ENCODE assay signal across 9 mouse cellular contexts in the genomic region with DNA sequence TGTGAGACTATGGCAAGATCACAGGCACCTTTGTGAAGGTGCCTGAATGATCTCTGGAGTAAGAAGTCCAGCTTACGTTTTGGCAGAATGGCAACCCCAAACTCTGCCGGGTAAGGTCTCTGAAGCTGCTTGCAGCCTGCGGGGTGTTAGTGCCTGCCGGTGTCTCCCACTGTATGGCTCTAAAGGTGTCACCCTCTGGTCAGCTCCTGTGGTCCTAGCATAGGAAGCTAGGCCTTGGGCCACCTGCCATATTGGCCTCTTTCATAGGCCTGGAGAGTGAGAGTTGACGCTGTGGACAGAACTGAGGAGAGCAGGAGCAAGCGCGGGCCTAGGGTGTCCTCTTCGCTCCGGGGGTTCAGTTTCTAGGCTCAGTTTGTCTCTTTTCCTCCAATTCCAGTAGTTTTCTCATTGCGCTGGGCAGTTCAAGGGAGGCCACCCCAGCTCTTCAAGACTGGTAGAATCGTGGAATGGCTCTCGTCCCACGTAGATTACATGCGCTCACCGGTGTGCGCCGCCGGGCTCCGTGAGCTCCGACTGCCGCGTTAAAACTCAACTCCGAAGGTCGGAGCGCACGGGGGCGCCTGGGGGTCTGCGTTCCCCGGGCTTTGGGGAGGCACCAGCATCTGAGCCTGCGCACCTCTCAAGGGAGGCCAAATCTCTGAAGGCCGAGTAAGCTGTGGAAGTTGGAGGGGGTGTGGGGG. TPM values are rescaled to one million over a fixed set of nuclear protein-coding genes. Genes with fewer than 3 reads are reported as not detected.
DNase-seq lines count a peak whose midpoint lies in the region; ATAC-seq lines count a peak whose summit lies in the region.
"Had no signal": no experiment of that assay in that cellular context is flagged by ENCODE, and none has a peak within 500 bp of the region (broad histone marks: within the 10 kb centered on the region; RNA-seq: fewer than 3 reads in every experiment).

No protein-coding gene starts in this region.

- peak overlapping the region; percentile 66 for H3K4me3 ChIP-seq in heart, embryonic 16.5 days (ENCODE audit: low read length)
- peak overlapping the region; percentile 87 for H3K4me3 ChIP-seq in midbrain, embryonic 13.5 days (replicated peaks)

- H3K27me3 ChIP-seq in heart, embryonic 16.5 days (ENCODE audit: control insufficient read depth, insufficient read depth, low read length), result peaks cover 44% of the 10 kb centered on the region
- H3K27me3 ChIP-seq in midbrain, embryonic 13.5 days, result peaks cover 55% of the 10 kb centered on the region

- H3K27ac ChIP-seq in heart, embryonic 16.5 days (ENCODE audit: low read length), result peak overlapping the region; percentile 32; the same call in 1 of the 2 replicates
- H3K27ac ChIP-seq in midbrain, embryonic 13.5 days, result peak overlapping the region; percentile 95
- H3K27ac ChIP-seq: liver, embryonic 14.5 days had no signal

- no peak overlapping the region for H3K9ac ChIP-seq in heart, embryonic 16.5 days (ENCODE audit: low read length)
- H3K9ac ChIP-seq in midbrain, embryonic 13.5 days (replicated peaks), result peak overlapping the region; percentile 60
- H3K9ac ChIP-seq: liver, embryonic 14.5 days had no signal

- peak overlapping the region; percentile 83 for H3K4me2 ChIP-seq in heart, embryonic 16.5 days (ENCODE audit: low read depth, low read length)
- peak overlapping the region; percentile 83 for H3K4me2 ChIP-seq in midbrain, embryonic 13.5 days (replicated peaks)

- ATAC-seq in heart, embryonic 16.5 days (replicated peaks; ENCODE audit: extremely low read depth, insufficient read depth, low FRiP score), result no peak
- ATAC-seq in midbrain, embryonic 13.5 days, result no peak
- ATAC-seq in cerebellum, adult (ENCODE audit: insufficient number of reproducible peaks, low FRiP score, low TSS enrichment), result no peak

- 15% methylated on average over 31 of the region's 31 CpGs for WGBS in heart, embryonic 16.5 days
- 2% methylated on average over 31 of the region's 31 CpGs for WGBS in midbrain, embryonic 13.5 days

- peak; percentile 33 for DNase-seq in urinary bladder, adult 2 months (ENCODE audit: low spot score)
- DNase-seq in urinary bladder, postnatal 10 days (ENCODE audit: low spot score), result no peak
- DNase-seq in kidney, postnatal 4 days, result peak; percentile 57 to 72
- DNase-seq in cerebellum, postnatal 4 days (ENCODE audit: low spot score in 2 of 2), result no peak
- no peak for DNase-seq in testis, postnatal 14 days (ENCODE audit: low spot score)

- no peaks in the 10 kb centered on the region for H3K36me3 ChIP-seq in heart, embryonic 16.5 days (ENCODE audit: control insufficient read depth, insufficient read depth)
- H3K36me3 ChIP-seq in midbrain, embryonic 13.5 days, result peaks cover 5% of the 10 kb centered on the region; the same call in 1 of the 2 replicates

- H3K4me1 ChIP-seq in heart, embryonic 16.5 days (ENCODE audit: control insufficient read depth, insufficient read depth, low read length), result peaks cover 19% of the 10 kb centered on the region
- peaks cover 78% of the 10 kb centered on the region for H3K4me1 ChIP-seq in midbrain, embryonic 13.5 days (replicated peaks)

- no peaks in the 10 kb centered on the region for H3K9me3 ChIP-seq in heart, embryonic 16.5 days (replicated peaks; ENCODE audit: control insufficient read depth, low read length)
- no peaks in the 10 kb centered on the region for H3K9me3 ChIP-seq in midbrain, embryonic 13.5 days

RNA-seq across cellular contexts. Expression of a gene that starts 1.1 kb away (rescaled TPM):
- 14.3 and 26.0 TPM in 2 replicates for polyA plus RNA-seq in urinary bladder, adult 2 months (2012; rRNA removed)
- polyA plus RNA-seq in heart, embryonic 16.5 days (2015; fragmentation: Nextera tagmentation; extraction: Ambion mirVana), result 1.9 and 2.9 TPM in 2 replicates
- polyA plus RNA-seq in midbrain, embryonic 13.5 days (2015; fragmentation: Nextera tagmentation; extraction: Ambion mirVana), result 8.0 and 11.0 TPM in 2 replicates

RNA-seq across cellular contexts. Expression of a gene that starts 29.0 kb away (rescaled TPM):
- 0.74 and 1.3 TPM in 2 replicates for polyA plus RNA-seq in urinary bladder, adult 2 months (2012; rRNA removed)
- polyA plus RNA-seq in heart, embryonic 16.5 days (2015; fragmentation: Nextera tagmentation; extraction: Ambion mirVana), result 0.34 and 0.55 TPM in 2 replicates
- 0.23 TPM in 1 of 2 replicates, not detected in the other for polyA plus RNA-seq in midbrain, embryonic 13.5 days (2015; fragmentation: Nextera tagmentation; extraction: Ambion mirVana)

Comparison
In these comparisons a context has a peak if more than half of its experiments do, and no peak if none do; other contexts are left out.
1. DNase-seq: peak in urinary bladder, adult 2 months (single experiment) and kidney, postnatal 4 days (2 of 2); none in urinary bladder, postnatal 10 days (single experiment), cerebellum, postnatal 4 days (0 of 2) and testis, postnatal 14 days (single experiment).